Mouse (Mus musculus) small intestine, adult 2 months (tissue): ENCODE data around the gene E330017A01Rik.

Source experiments
- CTCF ChIP-seq: fragments of 200-500 bp; IDR thresholded peaks from 2 replicates; pipeline ENCODE4 v1.5.1; 2012; ENCODE audit warnings: low read depth, mild to moderate bottlenecking, control low read depth, inconsistent platforms, low read length, moderate library complexity, mixed read lengths; ENCODE audit not compliant: insufficient replicate concordance, insufficient read length; ENCODE audit errors: extremely low read depth
- POLR2A ChIP-seq: fragments of 200-500 bp; IDR thresholded peaks from 2 replicates; pipeline ENCODE4 v1.6.1; 2012; ENCODE audit warnings: low read depth, mild to moderate bottlenecking, control low read depth, inconsistent platforms, low read length, moderate library complexity

- TF ChIP-seq CTCF = no peak
- no peak for TF ChIP-seq POLR2A
These were observed 9.6 kb downstream of the E330017A01Rik start for GRCm38 (mm10) chr16:58628968-58629367.
